Mouse (Mus musculus) neutrophil, adult 5-6 weeks (primary cell): ENCODE data around the gene Olfr741. TPM values are rescaled to one million over a fixed set of nuclear protein-coding genes. Genes with fewer than 3 reads are reported as not detected.

Experiments
- ATAC-seq: fragments of 151-379, 151-347 bp; 2 replicates; pipeline ENCODE4 v1.8.0; 2017; ENCODE audit warnings: mild to moderate bottlenecking, moderate TSS enrichment; ENCODE audit not compliant: insufficient number of reproducible peaks, poor library complexity, low FRiP score, severe bottlenecking; ENCODE audit errors: extremely low read depth
- total RNA-seq: library from RNA; stranded (forward); fragments of 200-1000 nt; gene quantifications from 2 replicates; pipeline ENCODE4 v1.2.3, GENCODE M21; 2017

Olfr741 gene
- total RNA-seq = 0.81 TPM in 1 of 2 replicates, not detected in the other

DNA sequence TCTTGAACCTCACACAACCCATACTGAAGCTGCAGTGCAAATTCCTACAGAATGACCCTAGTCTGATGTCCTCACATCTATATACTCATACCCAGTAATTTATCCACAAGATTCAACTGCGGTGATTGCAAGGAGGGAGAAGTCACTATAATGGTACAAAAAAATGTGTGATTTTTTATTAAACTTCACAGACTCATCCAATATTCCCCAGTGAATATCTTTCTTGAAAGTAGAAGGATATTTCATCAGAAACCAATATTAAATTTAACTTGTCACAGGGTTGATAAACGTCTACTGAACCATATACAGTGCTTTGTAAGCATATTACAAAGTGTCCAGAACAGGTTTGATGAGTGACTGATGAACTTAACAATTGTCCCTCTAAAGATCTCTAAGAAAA is at the start of gene Olfr741:
Gene Olfr741, plus strand, starts transcription at position 301 of the 400 bp plus-strand sequence.
- no peak for ATAC-seq

- no peak for ATAC-seq
Observed at GRCm38 (mm10) chr14:50445245-50445644, 27.3 kb upstream of the Olfr741 start, which contains the start of gene Olfr740. Olfr740 (plus strand) TSS chr14:50445545.

DNA sequence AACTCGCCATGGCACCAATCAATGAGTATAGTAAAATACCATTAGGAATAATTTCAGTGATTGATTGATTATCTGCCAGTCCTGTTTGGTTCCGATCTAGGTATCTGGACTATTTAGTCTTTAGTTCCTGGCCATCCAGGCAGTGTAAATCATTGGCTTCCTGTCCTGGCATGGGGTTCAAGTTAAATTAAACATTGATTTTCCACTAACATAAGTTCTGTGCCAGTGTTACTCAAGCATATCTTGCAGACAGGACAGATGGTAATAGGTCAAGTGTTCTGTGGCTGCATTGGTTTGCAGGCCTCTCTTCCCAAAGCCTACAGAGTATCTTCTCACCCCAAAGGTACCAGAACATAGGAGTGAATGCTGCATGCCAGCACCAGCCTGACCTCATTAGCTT is 5.9 kb downstream of the Olfr741 start:
- ATAC-seq = no peak

DNA sequence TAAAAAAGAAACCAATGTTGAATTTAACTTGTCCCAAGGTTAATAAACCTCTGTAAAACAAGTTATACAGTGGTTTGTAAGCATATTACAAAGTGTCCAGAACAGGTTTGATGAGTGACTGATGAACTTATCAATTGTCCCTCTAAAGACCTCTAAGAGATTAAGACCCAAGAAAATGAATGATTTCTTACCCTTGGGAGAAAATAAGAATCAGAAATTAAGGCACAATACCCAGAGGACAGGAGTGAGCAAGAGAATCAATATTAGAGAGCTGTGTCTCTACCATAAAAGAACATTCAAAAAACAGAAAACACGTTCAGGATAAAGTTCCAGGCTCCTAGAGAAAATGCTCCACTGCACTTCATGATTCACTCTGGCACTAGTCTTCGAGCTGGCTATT is 30.8 kb downstream of the Olfr741 start, which contains the start of gene Olfr742:
Gene Olfr742, plus strand, starts transcription at position 301 of the 400 bp plus-strand sequence.
- no peak for ATAC-seq

GRCm38 (mm10) chr14:50521539-50521938 is 49.0 kb downstream of the Olfr741 start, which contains the start of gene Olfr743:
Olfr743 (plus strand) TSS chr14:50521839.
- ATAC-seq = no peak

Other genes starting within 250 kb of the Olfr741 start
- not detected in 2 replicates for gene Olfr731, start 230.9 kb upstream of the Olfr741 start, total RNA-seq
- not detected in 2 replicates for gene Olfr732, start 188.5 kb upstream of the Olfr741 start, total RNA-seq
- gene Olfr733, start 171.2 kb upstream of the Olfr741 start, total RNA-seq = not detected in 2 replicates
- gene Olfr734, start 146.0 kb upstream of the Olfr741 start, total RNA-seq = not detected in 2 replicates
- gene Olfr735, start 123.9 kb upstream of the Olfr741 start, total RNA-seq = not detected in 2 replicates
- 0.12 TPM in 1 of 2 replicates, not detected in the other for gene Tlr11, start 114.8 kb upstream of the Olfr741 start, total RNA-seq
- gene Olfr736, start 91.6 kb upstream of the Olfr741 start, total RNA-seq = not detected in 2 replicates
- gene Olfr738, start 65.2 kb upstream of the Olfr741 start, total RNA-seq = not detected in 2 replicates
- gene Olfr739, start 54.1 kb upstream of the Olfr741 start, total RNA-seq = not detected in 2 replicates
- 0.23 TPM in 1 of 2 replicates, not detected in the other for gene Olfr740, start 27.2 kb upstream of the Olfr741 start, total RNA-seq
- not detected in 2 replicates for gene Olfr742, start 30.9 kb downstream of the Olfr741 start, total RNA-seq
- not detected in 2 replicates for gene Olfr743, start 49.1 kb downstream of the Olfr741 start, total RNA-seq
- gene Olfr744, start 142.1 kb downstream of the Olfr741 start, total RNA-seq = 0.25 TPM in 1 of 2 replicates, not detected in the other
- gene Olfr745, start 166.7 kb downstream of the Olfr741 start, total RNA-seq = not detected in 2 replicates
- not detected in 2 replicates for gene Olfr746, start 174.3 kb downstream of the Olfr741 start, total RNA-seq
- not detected in 2 replicates for gene Olfr747, start 220.5 kb downstream of the Olfr741 start, total RNA-seq
- not detected in 2 replicates for gene Olfr748, start 234.6 kb downstream of the Olfr741 start, total RNA-seq